17 mouse cellular contexts compared by ENCODE assay signal in the genomic region with DNA sequence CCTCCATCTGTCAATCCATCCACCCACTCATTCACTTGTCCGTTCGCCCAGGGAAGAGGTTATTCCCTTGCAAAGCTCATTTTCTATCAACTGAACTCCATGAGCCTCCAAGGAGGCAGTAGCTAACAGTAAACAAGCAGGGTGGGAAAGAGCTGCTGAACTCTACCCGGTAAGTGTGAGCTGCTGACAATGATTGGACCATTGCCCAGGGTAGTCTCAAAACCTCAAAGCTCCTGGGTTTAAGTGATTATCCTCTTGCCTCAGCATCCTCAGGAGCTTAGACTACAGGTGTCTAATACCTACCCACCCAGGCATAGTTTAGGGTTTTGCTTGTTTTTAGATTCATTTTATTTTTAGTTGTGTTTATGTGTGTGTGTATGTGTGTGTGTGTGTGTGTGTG.
"Had no signal": no experiment of that assay in that cellular context is flagged by ENCODE, and none has a peak within 500 bp of the region (broad histone marks: within the 10 kb centered on the region; RNA-seq: fewer than 3 reads in every experiment).

No protein-coding gene starts in this region.

- H3K9ac ChIP-seq: liver, embryonic 15.5 days; liver, postnatal 0 days; lung, embryonic 14.5 days; midbrain, embryonic 13.5 days; midbrain, embryonic 15.5 days; neural tube, embryonic 12.5 days had no signal

- H3K4me2 ChIP-seq: liver, embryonic 15.5 days; lung, embryonic 14.5 days; midbrain, embryonic 11.5 days; midbrain, embryonic 13.5 days; midbrain, embryonic 15.5 days; neural tube, embryonic 12.5 days had no signal

- H3K27ac ChIP-seq: liver, embryonic 15.5 days; midbrain, embryonic 13.5 days; midbrain, embryonic 15.5 days; neural tube, embryonic 12.5 days had no signal

- ATAC-seq: liver, postnatal 0 days; midbrain, embryonic 13.5 days; midbrain, embryonic 15.5 days had no signal

- H3K4me3 ChIP-seq: liver, embryonic 15.5 days; megakaryocyte, embryonic 14.5 days; midbrain, embryonic 13.5 days; midbrain, embryonic 15.5 days; neural tube, embryonic 12.5 days had no signal

- H3K4me1 ChIP-seq: liver, embryonic 15.5 days; midbrain, embryonic 13.5 days; neural tube, embryonic 12.5 days had no signal

- H3K27me3 ChIP-seq: liver, embryonic 15.5 days; megakaryocyte, embryonic 14.5 days; midbrain, embryonic 13.5 days; midbrain, embryonic 15.5 days; neural tube, embryonic 12.5 days had no signal

- H3K36me3 ChIP-seq: liver, embryonic 15.5 days; midbrain, embryonic 13.5 days; midbrain, embryonic 15.5 days; neural tube, embryonic 12.5 days had no signal

- DNase-seq: liver, postnatal 0 days; lung, embryonic 14.5 days; lung, postnatal 10 days; lung, postnatal 4 days; right cerebral cortex, adult 18-20 months; right cerebral cortex, postnatal 25 days; right cerebral cortex, postnatal 4 days; spleen, adult 18-20 months; thymus, adult 18-20 months; thymus, postnatal 14 days; thymus, postnatal 36 days had no signal

- H3K9me3 ChIP-seq: liver, embryonic 15.5 days; midbrain, embryonic 13.5 days; midbrain, embryonic 15.5 days; neural tube, embryonic 12.5 days had no signal
